Mouse (Mus musculus) small intestine, adult 2 months (tissue): ENCODE measurements around the gene Nsd1. TPM values are rescaled to one million over a fixed set of nuclear protein-coding genes. Genes with fewer than 3 reads are reported as not detected.

Experiments
- H3K27ac ChIP-seq: fragments of 200-500 bp; 2 replicates; pipeline ENCODE4 v1.5.1; 2012; ENCODE audit warnings: low read depth, low read length, control low read depth, inconsistent platforms; ENCODE audit not compliant: insufficient read depth
- H3K27me3 ChIP-seq: fragments of 200-500 bp; 2 replicates; pipeline ENCODE4 v1.6.1; 2012; ENCODE audit warnings: mild to moderate bottlenecking, moderate library complexity, low read length, inconsistent platforms; ENCODE audit not compliant: control insufficient read depth, insufficient read depth
- H3K36me3 ChIP-seq: fragments of 200-500 bp; 2 replicates; pipeline ENCODE4 v1.6.1; 2012; ENCODE audit warnings: mild to moderate bottlenecking, low read length, control low read depth, inconsistent platforms; ENCODE audit not compliant: control insufficient read depth, insufficient read depth
- H3K4me1 ChIP-seq: fragments of 200-500 bp; 2 replicates; pipeline ENCODE4 v1.6.1; 2012; ENCODE audit warnings: low read length, inconsistent platforms, mixed read lengths; ENCODE audit not compliant: control insufficient read depth, insufficient read depth, insufficient read length
- H3K4me3 ChIP-seq: fragments of 200-500 bp; 2 replicates; pipeline ENCODE4 v1.5.1; 2012; ENCODE audit warnings: low read depth, mild to moderate bottlenecking, control low read depth, inconsistent platforms, low read length, moderate library complexity
- CTCF ChIP-seq: fragments of 200-500 bp; IDR thresholded peaks from 2 replicates; pipeline ENCODE4 v1.5.1; 2012; ENCODE audit warnings: low read depth, mild to moderate bottlenecking, control low read depth, inconsistent platforms, low read length, moderate library complexity, mixed read lengths; ENCODE audit not compliant: insufficient replicate concordance, insufficient read length; ENCODE audit errors: extremely low read depth
- POLR2A ChIP-seq: fragments of 200-500 bp; IDR thresholded peaks from 2 replicates; pipeline ENCODE4 v1.6.1; 2012; ENCODE audit warnings: low read depth, mild to moderate bottlenecking, control low read depth, inconsistent platforms, low read length, moderate library complexity
- WGBS: fragments of 180-500 bp; shearing (Covaris S2); methylation state at CpG from one replicate; pipeline ENCODE4 v1.1.7; 2018; 5-methylcytosine and 5-hydroxymethylcytosine counted together
- polyA plus RNA-seq: library from polyadenylated mRNA; depleted of rRNA; stranded (reverse); fragments of >200 nt; gene quantifications from 2 replicates; pipeline ENCODE4 v1.2.3, GENCODE M21; 2012

The Nsd1 gene
- polyA plus RNA-seq, 1 experiment: 16.3 TPM

DNA sequence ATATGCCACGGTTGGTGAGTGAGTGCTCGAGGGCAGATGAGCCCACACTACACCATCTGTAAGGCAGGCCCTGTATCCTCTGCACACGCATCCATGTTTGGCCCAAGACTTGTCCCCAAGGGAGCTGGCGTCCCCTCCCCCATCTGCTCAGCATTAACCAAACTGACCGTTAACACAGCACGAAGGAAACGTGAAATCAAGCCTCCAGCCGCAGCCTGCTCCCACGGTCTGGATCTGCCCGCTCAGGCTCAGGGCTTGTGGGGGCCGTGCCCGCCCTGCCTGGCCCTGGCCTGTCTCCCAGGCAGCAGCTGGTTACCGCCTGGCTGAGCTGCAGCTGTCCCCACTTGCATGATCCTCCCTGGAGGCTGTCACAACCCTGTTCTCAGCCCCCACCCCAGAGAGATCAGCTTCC lies 40.6 kb upstream of the Nsd1 start:
- 84% methylated on average over 13 of the region's 13 CpGs for whole genome bisulfite sequencing
- Histone ChIP-seq H3K4me1 (peaks cover 4% of the 10 kb centered on the region), H3K27me3 (no peaks in the 10 kb centered on the region; the same call in 1 of the 2 replicates), H3K27ac (0 out of 2 replicates have a peak overlapping the region, but pooled peaks have one; percentile 1), H3K36me3 (no peaks in the 10 kb centered on the region), H3K4me3 (no peak overlapping the region)
- TF ChIP-seq CTCF: no peak
- no peak for TF ChIP-seq POLR2A

DNA sequence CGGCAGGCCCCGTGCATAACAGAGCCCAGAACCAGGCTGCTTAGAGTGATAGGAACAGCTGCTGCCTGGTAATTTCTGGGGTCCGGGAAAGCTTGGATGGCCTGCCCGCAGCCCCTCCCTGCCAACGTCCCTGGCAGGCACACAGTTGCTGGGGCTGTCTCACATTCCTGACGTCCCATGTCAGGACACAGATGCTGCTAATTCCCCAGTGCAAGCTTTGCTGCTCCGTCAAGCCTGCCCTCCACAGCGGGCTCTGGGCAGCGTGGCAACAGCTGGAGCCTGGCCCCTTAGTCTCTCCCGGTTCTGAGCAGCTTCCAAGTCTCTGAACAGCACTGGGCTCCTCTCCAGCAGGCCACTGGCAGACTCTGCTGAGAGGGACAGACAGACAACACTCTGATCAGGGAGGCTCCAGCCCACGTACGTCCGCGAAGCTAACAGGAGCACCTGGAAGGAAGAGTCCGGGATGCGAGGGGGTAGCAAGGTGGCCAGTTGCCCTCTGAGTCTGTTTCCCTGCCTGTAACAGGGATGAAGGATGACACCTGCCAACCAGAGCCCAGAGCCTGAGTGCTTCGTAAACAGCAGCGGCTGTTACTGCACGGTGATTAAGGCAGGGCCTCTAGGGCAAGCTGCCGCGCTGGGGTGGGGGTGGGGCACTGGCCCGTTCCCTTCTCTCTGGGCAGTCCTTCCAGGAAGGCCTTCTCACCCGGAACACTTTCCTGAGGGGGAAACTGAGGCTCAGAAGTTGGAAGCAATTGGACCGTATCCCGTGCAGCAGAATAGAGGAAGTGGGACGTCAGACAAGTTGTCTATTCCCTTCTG lies 37.9 kb upstream of the Nsd1 start:
- Histone ChIP-seq H3K27me3 (no peaks in the 10 kb centered on the region; the same call in 1 of the 2 replicates), H3K4me1 (peaks cover 4% of the 10 kb centered on the region), H3K4me3 (peak overlapping the region; percentile 33), H3K36me3 (no peaks in the 10 kb centered on the region), H3K27ac (0 out of 2 replicates have a peak overlapping the region, but pooled peaks have one; percentile 30)
- WGBS: 15% methylated on average over 26 of the region's 26 CpGs
- TF ChIP-seq POLR2A (no peak), CTCF (no peak)

DNA sequence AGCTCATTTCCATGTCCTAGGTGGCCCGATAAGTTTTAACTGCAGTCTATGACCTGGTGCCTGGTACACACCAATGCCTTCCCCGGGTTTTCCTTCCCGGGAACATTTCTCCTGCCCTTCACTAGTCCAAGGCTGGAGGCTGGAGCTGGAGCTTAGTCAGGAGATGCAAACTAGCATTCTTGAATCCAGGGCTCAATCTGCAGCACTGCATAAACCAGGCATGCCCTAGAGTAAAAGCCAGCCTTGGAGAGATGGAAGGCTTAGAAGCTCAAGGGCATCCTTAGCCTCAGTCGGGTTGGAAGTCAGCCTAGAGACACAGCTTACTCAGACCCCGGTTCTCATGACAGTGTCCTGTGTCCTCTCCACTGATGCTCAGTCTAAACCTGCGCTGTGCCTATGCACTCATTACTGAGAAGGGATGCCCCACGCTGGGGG lies 37.2 kb upstream of the Nsd1 start:
- peaks cover 4% of the 10 kb centered on the region for H3K4me1 ChIP-seq
- no peak for TF ChIP-seq POLR2A
- no peak for TF ChIP-seq CTCF
- no peaks in the 10 kb centered on the region; the same call in 1 of the 2 replicates for H3K27me3 ChIP-seq
- H3K36me3 ChIP-seq: no peaks in the 10 kb centered on the region
- 39% methylated on average over 7 of the region's 7 CpGs for WGBS
- H3K27ac ChIP-seq: no peak overlapping the region
- no peak overlapping the region for H3K4me3 ChIP-seq

DNA sequence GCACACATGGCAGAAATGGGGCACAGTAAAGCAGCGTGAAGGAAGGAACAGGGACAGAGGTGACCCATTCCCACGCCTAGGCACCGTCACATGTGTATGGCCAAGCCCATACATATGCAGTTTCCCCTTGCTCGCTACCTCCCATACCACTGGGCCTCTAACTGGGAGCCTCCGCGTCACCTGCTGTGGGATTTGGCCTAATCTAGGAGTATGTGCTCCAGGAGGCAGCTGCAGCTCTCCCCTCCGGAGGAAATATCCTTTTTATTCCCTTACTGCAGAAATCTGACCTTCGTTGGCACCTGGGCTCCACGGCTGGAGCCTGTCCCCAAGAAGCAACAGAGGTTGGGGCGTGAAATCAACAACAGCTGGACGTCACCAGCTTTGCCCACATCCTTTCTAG lies 35.2 kb upstream of the Nsd1 start:
- H3K36me3 ChIP-seq: no peaks in the 10 kb centered on the region
- 90% methylated on average over 11 of the region's 11 CpGs for whole genome bisulfite sequencing
- no peaks in the 10 kb centered on the region; the same call in 1 of the 2 replicates for H3K27me3 ChIP-seq
- H3K4me1 ChIP-seq: peaks cover 4% of the 10 kb centered on the region
- H3K4me3 ChIP-seq: no peak overlapping the region
- H3K27ac ChIP-seq: no peak overlapping the region
- TF ChIP-seq CTCF (no peak), POLR2A (no peak)

DNA sequence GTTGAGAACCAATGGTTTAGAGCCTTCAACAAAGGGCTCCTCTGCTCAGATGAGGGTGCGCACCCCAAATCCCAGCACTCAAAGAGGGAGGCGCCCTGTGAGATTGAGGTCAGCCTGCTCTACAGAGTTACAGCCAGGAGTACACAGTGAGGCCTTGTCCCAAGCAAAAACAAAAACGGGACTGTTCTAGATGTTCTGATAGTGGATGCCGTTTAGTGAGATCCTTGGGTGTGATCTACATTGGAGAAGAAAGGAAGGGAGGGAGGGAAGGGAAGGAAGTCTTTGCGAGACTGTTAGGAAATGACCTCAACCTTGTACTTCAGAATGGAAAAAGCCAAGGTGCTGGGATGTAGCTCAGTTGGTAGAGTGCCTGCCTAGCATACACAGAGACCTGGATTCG lies 33.3 kb upstream of the Nsd1 start:
- Histone ChIP-seq H3K4me1 (peaks cover 4% of the 10 kb centered on the region), H3K36me3 (no peaks in the 10 kb centered on the region), H3K4me3 (no peak overlapping the region), H3K27ac (no peak overlapping the region), H3K27me3 (no peaks in the 10 kb centered on the region; the same call in 1 of the 2 replicates)
- no peak for TF ChIP-seq POLR2A
- TF ChIP-seq CTCF: no peak
- WGBS: 80% methylated on average over 6 of the region's 6 CpGs

DNA sequence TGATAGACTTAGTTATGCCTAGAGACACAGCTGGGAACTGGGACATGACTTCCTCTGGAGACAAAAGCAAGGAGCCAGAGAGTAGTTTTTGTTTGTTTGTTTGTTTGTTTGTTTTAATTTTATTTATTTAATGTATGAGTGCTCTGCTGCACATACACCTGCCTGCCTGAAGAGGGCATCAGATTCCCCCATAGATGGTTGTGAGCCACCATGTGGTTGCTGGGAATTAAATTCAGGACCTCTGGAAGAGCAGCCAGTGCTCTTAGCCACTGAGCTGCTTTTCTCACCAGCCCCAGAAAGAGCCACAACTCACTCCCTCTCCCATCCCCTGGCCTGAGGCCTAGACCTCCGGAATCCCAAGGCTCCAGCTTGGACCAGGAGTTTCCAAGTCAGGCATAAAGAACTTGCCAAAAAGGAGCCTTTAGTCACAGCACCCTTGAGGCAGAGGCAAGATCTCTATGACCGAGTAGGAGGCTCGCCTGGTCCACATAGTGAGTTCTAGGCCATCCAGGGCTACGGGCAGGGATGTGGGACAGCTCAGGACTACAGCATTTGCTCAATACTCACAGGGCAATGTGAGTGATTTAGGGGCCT lies 31.6 kb upstream of the Nsd1 start:
- WGBS: 65% methylated on average over 4 of the region's 4 CpGs
- no peak for TF ChIP-seq POLR2A
- TF ChIP-seq CTCF: no peak

DNA sequence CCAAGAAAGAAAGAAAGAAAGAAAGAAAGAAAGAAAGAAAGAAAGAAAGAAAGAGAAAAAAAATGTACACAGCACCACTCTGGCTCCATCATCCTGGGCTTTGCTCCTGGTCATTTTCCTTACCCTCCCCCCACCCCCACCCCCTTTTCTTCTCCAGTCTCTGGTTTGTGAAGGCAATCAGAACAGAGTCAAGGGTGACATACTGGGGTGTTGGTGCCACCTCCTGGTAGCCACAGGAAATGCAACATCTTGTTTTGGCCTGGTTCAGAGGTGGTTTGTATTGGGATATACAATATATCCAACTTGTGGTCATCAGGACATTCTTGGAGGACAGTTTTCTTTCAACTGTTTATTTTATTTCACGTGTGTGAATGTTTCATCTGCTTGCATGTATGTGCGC lies 31.0 kb upstream of the Nsd1 start:
- no peaks in the 10 kb centered on the region for H3K36me3 ChIP-seq
- no peak overlapping the region for H3K27ac ChIP-seq
- H3K4me3 ChIP-seq: no peak overlapping the region
- 41% methylated on average over 2 of the region's 2 CpGs for WGBS
- TF ChIP-seq CTCF (peak; percentile 53; the same call in 1 of the 2 replicates), POLR2A (no peak)
- H3K4me1 ChIP-seq: 0 out of 2 replicates have a peak, but pooled peaks cover 2% of the 10 kb centered on the region
- no peaks in the 10 kb centered on the region for H3K27me3 ChIP-seq

More for the DNA sequence above, 31.6 kb upstream of the Nsd1 start:
- no peak overlapping the region for H3K27ac ChIP-seq
- H3K4me1 ChIP-seq: 0 out of 2 replicates have a peak, but pooled peaks cover 2% of the 10 kb centered on the region
- H3K27me3 ChIP-seq: no peaks in the 10 kb centered on the region
- no peak overlapping the region for H3K4me3 ChIP-seq
- H3K36me3 ChIP-seq: no peaks in the 10 kb centered on the region

DNA sequence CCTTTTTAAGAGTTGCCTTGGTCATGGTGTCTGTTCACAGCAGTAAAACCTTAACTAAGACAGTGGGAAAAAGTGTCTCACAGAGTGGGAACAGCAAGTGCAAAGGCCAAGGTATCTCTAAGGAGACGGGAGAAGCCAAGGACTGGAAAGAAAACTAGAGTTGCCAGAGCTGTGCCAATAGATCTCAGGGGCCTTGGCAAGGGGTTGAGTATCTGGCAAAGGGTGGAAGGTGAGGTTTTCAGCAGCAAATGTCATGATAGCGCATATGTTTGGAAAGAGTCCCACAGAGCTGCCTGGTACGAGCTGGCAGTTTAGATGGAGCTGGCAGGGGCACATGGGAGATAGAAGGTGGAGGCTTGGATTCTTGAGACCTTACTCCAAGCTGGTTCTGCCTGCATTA lies 30.0 kb upstream of the Nsd1 start:
- Histone ChIP-seq H3K27ac (no peak overlapping the region), H3K4me1 (0 out of 2 replicates have a peak, but pooled peaks cover 2% of the 10 kb centered on the region), H3K27me3 (no peaks in the 10 kb centered on the region), H3K4me3 (no peak overlapping the region), H3K36me3 (no peaks in the 10 kb centered on the region)
- TF ChIP-seq POLR2A (no peak), CTCF (no peak)
- whole genome bisulfite sequencing: 87% methylated on average over 3 of the region's 3 CpGs
